Mouse (Mus musculus) central nervous system, embryonic 14 days (tissue): ENCODE data around the gene Atg3. TPM values are rescaled to one million over a fixed set of nuclear protein-coding genes. Genes with fewer than 3 reads are reported as not detected.

ENCODE experiments used
- polyA plus RNA-seq: library from polyadenylated mRNA; depleted of rRNA; stranded (reverse); fragments of >200 nt; gene quantifications from 2 replicates; pipeline ENCODE4 v1.2.3, GENCODE M21; 2012; rRNA removed

Gene Atg3
- polyA plus RNA-seq: 36.8 and 39.7 TPM in 2 replicates

GRCm38 (mm10) chr16:45158522-45159388, at the start of gene Atg3, which contains the start of gene Slc35a5:
Atg3 (plus strand) TSS chr16:45158785.
Slc35a5 (minus strand) TSS chr16:45158706.

GRCm38 (mm10) chr16:45223648-45224388, 65.2 kb downstream of the Atg3 start, which contains the start of gene Btla:
Btla (plus strand) TSS chr16:45224315.

Other genes with a start within 250 kb of the Atg3 start
- 0.04 and 0.11 TPM in 2 replicates for gene Cd200r3, start 215.1 kb upstream of the Atg3 start, polyA plus RNA-seq
- 8.5 and 20.8 TPM in 2 replicates for gene Ccdc80, start 65.4 kb upstream of the Atg3 start, polyA plus RNA-seq
- 17.8 and 22.1 TPM in 2 replicates for gene Slc35a5, start 79 bp upstream of the Atg3 start, polyA plus RNA-seq
- 0.25 and 0.39 TPM in 2 replicates for gene Btla, start 65.5 kb downstream of the Atg3 start, polyA plus RNA-seq